Mouse (Mus musculus) CD4-positive helper T cell, adult 2 months (primary cell): Measurements from ENCODE around the gene Mecp2.

ENCODE experiments used
- DNase-seq: peaks from one replicate; pipeline ENCODE4 v3.0.0-alpha.2; 2012; ENCODE audit warnings: low read depth, missing footprints, low spot score

The Mecp2 gene

DNA sequence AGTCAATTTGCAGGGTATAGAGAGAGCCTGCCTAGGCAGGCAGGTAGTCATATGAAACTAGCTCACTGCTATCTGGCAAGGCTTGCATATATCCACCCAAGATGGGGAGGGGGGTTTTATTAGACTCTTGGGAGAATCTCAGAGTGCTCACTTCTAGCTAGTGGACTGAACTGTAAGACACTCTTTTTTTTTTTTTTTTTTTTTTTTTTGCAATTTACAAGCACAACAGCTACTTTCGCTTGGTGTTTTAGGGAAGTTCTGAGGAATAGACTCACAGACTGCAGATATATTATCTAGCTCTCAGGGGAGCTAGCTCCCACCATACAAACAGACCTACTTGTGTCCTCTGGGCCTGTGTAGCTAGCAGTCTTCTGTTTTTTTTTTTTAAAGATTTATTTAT lies 120.6 kb downstream of the Mecp2 start:
- no peak for DNase-seq

DNA sequence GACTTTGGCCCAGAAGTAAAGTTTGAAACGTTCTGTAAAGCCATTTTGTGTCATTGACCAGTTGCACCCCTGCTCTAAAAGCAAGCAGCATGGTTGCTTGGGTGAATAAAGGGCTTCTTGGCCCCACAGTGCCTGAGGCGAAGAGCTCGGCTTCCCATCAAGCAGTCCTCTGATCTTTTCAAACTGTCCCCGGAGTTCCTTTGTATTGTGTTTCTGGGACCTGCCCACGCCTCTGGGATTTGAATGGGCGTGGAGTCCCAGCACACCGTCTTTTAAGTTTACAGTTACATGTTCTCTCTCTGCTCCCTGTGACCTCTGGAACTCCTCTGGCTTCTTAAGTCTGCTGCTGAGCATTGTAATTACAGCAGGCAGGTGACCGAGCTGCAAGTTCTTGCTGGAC lies 127.1 kb downstream of the Mecp2 start:
- DNase-seq = no peak

DNA sequence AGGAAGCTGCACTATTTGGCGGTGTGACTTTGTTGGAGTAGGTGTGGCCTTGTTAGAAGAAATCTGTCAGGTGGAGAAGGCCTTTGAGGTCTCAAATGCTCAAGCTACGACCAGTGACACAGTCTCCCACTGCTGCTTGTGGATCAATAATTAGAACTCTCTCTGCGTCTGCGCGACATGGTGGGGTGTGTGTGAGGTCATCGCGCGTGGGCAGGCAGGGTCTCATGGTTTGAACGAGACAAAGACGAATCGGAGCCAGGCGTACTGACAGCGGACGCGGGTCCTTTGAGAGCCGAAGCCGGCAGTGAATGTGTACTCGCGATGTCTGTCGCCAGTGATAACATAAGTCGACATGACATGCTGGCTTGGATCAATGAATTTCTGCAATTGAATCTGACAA lies 128.8 kb downstream of the Mecp2 start:
- DNase-seq = no peak

DNA sequence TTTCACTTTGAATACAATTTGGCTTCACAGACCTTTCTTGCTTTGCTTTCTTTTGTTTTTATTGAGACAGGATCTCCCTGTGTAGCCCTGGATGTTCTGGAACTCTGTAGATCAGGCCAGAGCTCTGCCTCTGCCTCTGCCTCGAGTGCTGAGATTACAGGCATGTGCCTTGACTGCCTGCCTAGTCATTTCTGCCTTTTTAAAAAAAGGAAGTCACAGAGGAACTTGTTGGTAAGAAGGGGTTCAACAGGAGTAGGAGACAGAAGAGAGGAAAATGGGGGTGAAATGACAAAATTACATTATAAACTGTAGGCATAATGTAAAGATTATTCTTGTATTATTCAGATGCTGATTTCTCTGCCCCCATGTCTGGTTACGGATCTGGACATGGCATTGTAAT lies 131.5 kb downstream of the Mecp2 start:
- DNase-seq = no peak

DNA sequence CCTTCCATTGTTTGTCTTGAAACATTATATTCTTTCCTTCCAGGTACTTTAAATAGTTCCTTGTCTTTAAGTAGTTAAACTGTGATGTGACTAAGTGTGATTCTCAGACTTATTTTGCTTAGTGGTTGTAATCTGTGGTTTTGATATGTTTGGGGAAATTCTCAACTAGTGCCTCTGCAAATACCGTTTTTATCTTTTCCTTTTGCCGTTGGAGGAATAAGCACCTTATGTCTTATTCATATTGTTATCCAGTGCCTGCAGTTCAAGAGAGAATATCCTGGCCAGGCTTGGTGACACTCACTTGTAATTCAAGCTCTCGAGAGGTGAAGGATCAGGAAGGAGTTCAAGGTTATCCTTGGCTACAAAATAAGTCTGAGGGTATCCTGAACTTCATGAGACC lies 134.1 kb downstream of the Mecp2 start:
- no peak for DNase-seq

DNA sequence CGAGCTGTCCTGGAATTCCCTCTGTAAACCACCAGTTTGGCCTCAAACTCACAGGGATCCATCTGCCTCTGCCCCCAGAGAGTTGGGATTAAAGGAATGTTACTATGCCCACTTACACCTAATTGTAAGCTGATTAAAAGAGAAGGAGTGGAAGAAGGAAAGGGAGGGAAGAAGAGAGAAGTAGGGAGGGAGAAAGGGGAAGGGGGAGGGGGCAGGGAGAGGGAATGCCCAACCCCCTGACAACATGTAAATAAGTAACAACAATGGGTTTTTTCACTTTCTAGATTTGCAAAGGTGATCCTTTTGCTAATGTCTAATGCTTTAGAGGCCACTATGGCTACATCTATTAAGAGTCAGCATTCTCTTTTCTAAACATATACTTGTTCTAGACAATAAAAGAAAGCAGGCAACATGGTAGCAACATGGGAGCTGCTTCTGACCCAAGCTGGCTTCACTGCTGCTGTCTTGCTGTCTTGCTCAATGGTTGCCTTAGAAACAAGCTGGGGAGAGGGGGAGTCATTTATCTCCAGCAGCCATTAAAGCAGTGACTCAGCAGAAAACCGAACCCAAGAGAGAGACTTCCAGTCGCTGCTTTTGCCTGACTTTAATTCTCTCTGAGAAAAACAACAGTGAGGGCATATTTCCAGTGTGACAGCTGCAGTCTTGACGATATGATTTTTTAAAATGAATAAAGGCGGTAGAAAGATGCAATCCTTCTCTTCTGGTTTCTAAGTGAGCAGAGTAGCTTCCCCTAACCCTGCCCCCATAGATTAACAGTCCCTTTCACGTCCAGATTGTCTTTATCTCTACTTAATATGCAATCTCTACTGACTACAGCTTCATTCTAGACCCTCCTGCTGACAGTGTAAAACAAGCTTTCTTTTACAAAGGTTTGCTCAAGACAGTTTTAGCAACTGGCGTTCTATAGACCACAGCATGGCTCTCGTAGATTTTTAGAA lies 136.0 kb downstream of the Mecp2 start:
- DNase-seq = no peak

DNA sequence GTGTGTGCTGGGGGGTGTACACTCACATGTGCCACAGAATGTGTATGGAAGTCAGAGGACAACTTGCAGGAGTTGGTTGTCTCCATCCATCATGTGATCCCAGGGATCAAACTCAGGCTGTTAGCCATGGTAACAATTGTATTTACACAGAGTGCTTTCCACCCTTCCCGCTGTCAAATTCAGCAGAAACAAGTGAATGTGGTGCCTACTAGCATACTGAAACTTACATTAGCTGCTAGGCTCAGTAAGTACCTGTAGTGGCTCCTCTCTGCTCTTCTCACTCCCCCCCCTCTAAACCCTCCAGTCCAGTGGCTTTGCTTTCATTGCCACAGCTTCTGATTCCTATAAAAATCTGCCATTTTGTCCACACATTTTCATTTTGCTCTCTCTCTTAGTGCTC lies 157.4 kb downstream of the Mecp2 start:
- DNase-seq = no peak
